Mouse (Mus musculus) neural tube, embryonic 15.5 days (tissue): Measurements from ENCODE around the gene Lrrc8d. TPM values are rescaled to one million over a fixed set of nuclear protein-coding genes. Genes with fewer than 3 reads are reported as not detected.

ENCODE experiments used
- ATAC-seq: fragments of 200-750 bp; cut with Nextera tagmentation; 2 replicates; pipeline ENCODE4 v1.8.0; 2017; ENCODE audit warnings: mild to moderate bottlenecking, moderate TSS enrichment, moderate library complexity; ENCODE audit not compliant: low FRiP score
- H3K27ac ChIP-seq: fragments of 300-500 bp; sonication (generic); replicated peaks from 2 replicates; pipeline ENCODE4 v1.5.1; 2015; ENCODE audit warnings: mild to moderate bottlenecking, inconsistent platforms
- H3K27me3 ChIP-seq: fragments of 300-500 bp; sonication (generic); replicated peaks from 2 replicates; pipeline ENCODE4 v1.6.1; 2015; ENCODE audit warnings: inconsistent platforms
- H3K36me3 ChIP-seq: fragments of 300-500 bp; sonication (generic); 2 replicates; pipeline ENCODE4 v1.6.1; 2015; ENCODE audit warnings: inconsistent platforms
- H3K4me1 ChIP-seq: fragments of 300-500 bp; sonication (generic); 2 replicates; pipeline ENCODE4 v1.6.1; 2015; ENCODE audit warnings: inconsistent platforms
- H3K4me2 ChIP-seq: fragments of 300-500 bp; sonication (generic); 2 replicates; pipeline ENCODE4 v1.6.1; 2015; ENCODE audit warnings: inconsistent platforms, mild to moderate bottlenecking, moderate library complexity
- H3K4me3 ChIP-seq: fragments of 300-500 bp; sonication (generic); replicated peaks from 2 replicates; pipeline ENCODE4 v1.5.1; 2015; ENCODE audit warnings: mild to moderate bottlenecking, inconsistent platforms
- H3K9ac ChIP-seq: fragments of 300-500 bp; sonication (generic); replicated peaks from 2 replicates; pipeline ENCODE4 v1.6.1; 2015; ENCODE audit warnings: mild to moderate bottlenecking, inconsistent platforms
- H3K9me3 ChIP-seq: fragments of 300-500 bp; sonication (generic); replicated peaks from 2 replicates; pipeline ENCODE4 v1.6.1; 2016; ENCODE audit warnings: inconsistent platforms
- WGBS: fragments of 180-500 bp; shearing (Covaris S2); methylation state at CpG from one replicate; pipeline ENCODE4 v1.1.7; 2015; ENCODE audit warnings: mixed read lengths; 5-methylcytosine and 5-hydroxymethylcytosine counted together
- polyA plus RNA-seq: library from polyadenylated mRNA; unstranded; fragments of >200 nt; fragmentation: Nextera tagmentation; extraction: Ambion mirVana; gene quantifications from 2 replicates; pipeline ENCODE4 v1.2.1, GENCODE M21; 2015

The Lrrc8d gene
- polyA plus RNA-seq, 1 experiment from 2014 or later: 29.4 TPM

- no peak overlapping the region for H3K9ac ChIP-seq
- no peak overlapping the region for H3K4me3 ChIP-seq
- no peak overlapping the region for H3K4me2 ChIP-seq
- H3K4me1 ChIP-seq: peaks cover 13% of the 10 kb centered on the region
- peaks cover 11% of the 10 kb centered on the region; the same call in 1 of the 2 replicates for H3K27me3 ChIP-seq
- 88% methylated on average over 7 of the region's 7 CpGs for WGBS
- H3K36me3 ChIP-seq: no peaks in the 10 kb centered on the region
- no peak for ATAC-seq
- no peaks in the 10 kb centered on the region for H3K9me3 ChIP-seq
- H3K27ac ChIP-seq: no peak overlapping the region
Observed at GRCm38 (mm10) chr5:105869739-105870138, 170.0 kb downstream of the Lrrc8d start.

GRCm38 (mm10) chr5:105871140-105871539 lies 171.4 kb downstream of the Lrrc8d start:
- Histone ChIP-seq H3K9ac (no peak overlapping the region), H3K27ac (no peak overlapping the region), H3K4me1 (peaks cover 17% of the 10 kb centered on the region), H3K4me2 (no peak overlapping the region), H3K36me3 (no peaks in the 10 kb centered on the region), H3K4me3 (no peak overlapping the region), H3K27me3 (peaks cover 11% of the 10 kb centered on the region; the same call in 1 of the 2 replicates), H3K9me3 (no peaks in the 10 kb centered on the region)
- no peak for ATAC-seq
- WGBS: 83% methylated on average over 3 of the region's 3 CpGs

- H3K4me3 ChIP-seq: no peak overlapping the region
- H3K9me3 ChIP-seq: no peaks in the 10 kb centered on the region
- no peak overlapping the region for H3K9ac ChIP-seq
- WGBS: 86% methylated on average over 8 of the region's 8 CpGs
- H3K27me3 ChIP-seq: peaks cover 11% of the 10 kb centered on the region; the same call in 1 of the 2 replicates
- H3K36me3 ChIP-seq: no peaks in the 10 kb centered on the region
- H3K4me1 ChIP-seq: peaks cover 17% of the 10 kb centered on the region
- no peak for ATAC-seq
- H3K27ac ChIP-seq: no peak overlapping the region
- no peak overlapping the region for H3K4me2 ChIP-seq
Observed at GRCm38 (mm10) chr5:105872176-105872575, 172.4 kb downstream of the Lrrc8d start.

- Histone ChIP-seq H3K4me3 (no peak overlapping the region), H3K27ac (no peak overlapping the region), H3K27me3 (peaks cover 11% of the 10 kb centered on the region; the same call in 1 of the 2 replicates), H3K4me1 (peaks cover 16% of the 10 kb centered on the region), H3K9ac (no peak overlapping the region), H3K36me3 (no peaks in the 10 kb centered on the region), H3K4me2 (no peak overlapping the region), H3K9me3 (no peaks in the 10 kb centered on the region)
- ATAC-seq: no peak
- WGBS: 60% methylated on average over 7 of the region's 7 CpGs
Observed at GRCm38 (mm10) chr5:105872916-105873315, 173.1 kb downstream of the Lrrc8d start.

GRCm38 (mm10) chr5:105873774-105874173 lies 174.0 kb downstream of the Lrrc8d start:
- no peak overlapping the region for H3K9ac ChIP-seq
- peaks cover 11% of the 10 kb centered on the region; the same call in 1 of the 2 replicates for H3K27me3 ChIP-seq
- H3K4me1 ChIP-seq: peaks cover 17% of the 10 kb centered on the region
- H3K27ac ChIP-seq: no peak overlapping the region
- no peaks in the 10 kb centered on the region for H3K36me3 ChIP-seq
- no peak overlapping the region for H3K4me3 ChIP-seq
- ATAC-seq: no peak
- no peak overlapping the region for H3K4me2 ChIP-seq
- no peaks in the 10 kb centered on the region for H3K9me3 ChIP-seq
- WGBS: 73% methylated on average over 3 of the region's 3 CpGs

GRCm38 (mm10) chr5:105874476-105874875 lies 174.7 kb downstream of the Lrrc8d start:
- Histone ChIP-seq H3K27ac (no peak overlapping the region), H3K27me3 (0 out of 2 replicates have a peak, but pooled peaks cover 6% of the 10 kb centered on the region), H3K9me3 (no peaks in the 10 kb centered on the region), H3K36me3 (no peaks in the 10 kb centered on the region), H3K4me1 (peaks cover 21% of the 10 kb centered on the region), H3K4me3 (no peak overlapping the region), H3K9ac (no peak overlapping the region), H3K4me2 (no peak overlapping the region)
- no peak for ATAC-seq
- WGBS: 96% methylated on average over 11 of the region's 11 CpGs

GRCm38 (mm10) chr5:105876068-105876924 lies 176.5 kb downstream of the Lrrc8d start, which contains the start of gene Zfp326:
Gene Zfp326 (plus strand): TSS chr5:105876565.
- H3K4me1 ChIP-seq: peaks cover 33% of the 10 kb centered on the region
- peak within 1 kb of the TSS; percentile 95 for H3K4me3 ChIP-seq
- H3K9me3 ChIP-seq: no peaks in the 10 kb centered on the region
- ATAC-seq: peak; percentile 95
- peak within 1 kb of the TSS; percentile 89 for H3K27ac ChIP-seq
- H3K36me3 ChIP-seq: no peaks in the 10 kb centered on the region
- H3K27me3 ChIP-seq: no peaks in the 10 kb centered on the region
- under 1% methylated on average over 65 of the region's 83 CpGs for WGBS
- H3K9ac ChIP-seq: peak within 1 kb of the TSS; percentile 99
- peak within 1 kb of the TSS; percentile 77 for H3K4me2 ChIP-seq

GRCm38 (mm10) chr5:105876925-105877774 lies 177.4 kb downstream of the Lrrc8d start:
- H3K9me3 ChIP-seq: no peaks in the 10 kb centered on the region
- under 1% methylated on average over 46 of the region's 46 CpGs for WGBS
- peak overlapping the region; percentile 99 for H3K9ac ChIP-seq
- H3K4me3 ChIP-seq: peak overlapping the region; percentile 95
- H3K4me1 ChIP-seq: peaks cover 39% of the 10 kb centered on the region
- H3K27me3 ChIP-seq: no peaks in the 10 kb centered on the region
- H3K36me3 ChIP-seq: 0 out of 2 replicates have a peak, but pooled peaks cover under 1% of the 10 kb centered on the region
- H3K4me2 ChIP-seq: peak overlapping the region; percentile 77
- H3K27ac ChIP-seq: peak overlapping the region; percentile 89
- peak; percentile 64 for ATAC-seq

Other genes starting within 250 kb of the Lrrc8d start
- gene Lrrc8c, start 180.6 kb upstream of the Lrrc8d start, polyA plus RNA-seq: 14.7 and 16.4 TPM in 2 replicates
- gene Zfp326, start 176.6 kb downstream of the Lrrc8d start, polyA plus RNA-seq: 45.2 and 46.2 TPM in 2 replicates